Mouse (Mus musculus) monocyte, adult 59 days (primary cell): Measurements from ENCODE around the gene Pcbp2. TPM values are rescaled to one million over a fixed set of nuclear protein-coding genes. Genes with fewer than 3 reads are reported as not detected.

ENCODE experiments used
- total RNA-seq, 2 experiments: library from RNA; stranded (reverse); gene quantifications; one replicate each; pipeline ENCODE4 v1.2.4; 2023

Gene Pcbp2
- 100 to 1,000 TPM; 637 to 654 TPM for total RNA-seq

GRCm38 (mm10) chr15:102470183-102470604, at the start of gene Pcbp2:
Gene Pcbp2 (plus strand): TSS chr15:102470539.

DNA sequence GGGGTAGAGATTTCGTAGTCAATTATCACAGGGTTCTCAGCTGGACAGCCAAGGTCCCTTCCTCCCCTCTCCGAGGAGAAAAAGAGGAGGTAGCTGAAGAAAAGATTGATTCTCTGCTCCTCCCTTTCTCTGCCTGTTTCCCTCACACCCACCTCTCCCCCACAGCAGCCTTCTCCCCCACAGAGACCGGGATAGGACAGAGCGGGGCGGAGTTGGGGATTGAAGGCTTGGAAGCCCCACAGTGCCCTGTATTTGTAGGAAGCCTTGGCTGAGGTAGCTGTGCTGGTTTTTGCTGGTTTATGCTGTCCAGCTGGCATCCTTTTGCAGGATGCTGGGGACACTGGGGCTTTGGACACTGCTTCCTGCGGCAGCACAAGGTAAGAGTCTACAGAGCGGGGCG, 25.2 kb upstream of the Pcbp2 start, which contains the start of gene Amhr2:
TSS of gene Amhr2 (plus strand) at position 222 of the 400 bp plus-strand sequence.

DNA sequence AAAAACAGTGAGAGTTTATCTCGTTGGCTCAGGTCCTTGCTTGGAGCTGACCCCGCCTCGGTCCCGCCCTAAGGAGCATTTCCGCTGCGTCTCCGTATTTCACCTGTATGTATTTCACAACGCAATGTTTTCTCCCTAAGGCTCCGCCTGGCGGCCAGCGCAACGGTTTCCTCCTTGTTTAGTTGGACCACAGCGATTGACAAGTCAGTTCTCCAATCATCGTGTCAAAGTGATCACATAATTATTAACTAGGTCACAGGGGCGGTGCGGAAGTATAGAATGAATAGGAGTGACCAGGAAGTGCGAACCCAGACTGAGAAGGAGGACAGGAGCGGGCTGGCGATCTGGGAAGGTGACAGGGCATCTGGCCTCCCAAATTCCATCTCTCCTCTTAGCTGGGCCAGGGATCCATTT, 11.4 kb upstream of the Pcbp2 start, which contains the start of gene Prr13:
TSS of gene Prr13 (plus strand) at position 125 of the 414 bp plus-strand sequence.

GRCm38 (mm10) chr15:102503447-102503846, 33.1 kb downstream of the Pcbp2 start, which contains the start of gene Gm10337:
Gene Gm10337 (plus strand): TSS chr15:102503722.

DNA sequence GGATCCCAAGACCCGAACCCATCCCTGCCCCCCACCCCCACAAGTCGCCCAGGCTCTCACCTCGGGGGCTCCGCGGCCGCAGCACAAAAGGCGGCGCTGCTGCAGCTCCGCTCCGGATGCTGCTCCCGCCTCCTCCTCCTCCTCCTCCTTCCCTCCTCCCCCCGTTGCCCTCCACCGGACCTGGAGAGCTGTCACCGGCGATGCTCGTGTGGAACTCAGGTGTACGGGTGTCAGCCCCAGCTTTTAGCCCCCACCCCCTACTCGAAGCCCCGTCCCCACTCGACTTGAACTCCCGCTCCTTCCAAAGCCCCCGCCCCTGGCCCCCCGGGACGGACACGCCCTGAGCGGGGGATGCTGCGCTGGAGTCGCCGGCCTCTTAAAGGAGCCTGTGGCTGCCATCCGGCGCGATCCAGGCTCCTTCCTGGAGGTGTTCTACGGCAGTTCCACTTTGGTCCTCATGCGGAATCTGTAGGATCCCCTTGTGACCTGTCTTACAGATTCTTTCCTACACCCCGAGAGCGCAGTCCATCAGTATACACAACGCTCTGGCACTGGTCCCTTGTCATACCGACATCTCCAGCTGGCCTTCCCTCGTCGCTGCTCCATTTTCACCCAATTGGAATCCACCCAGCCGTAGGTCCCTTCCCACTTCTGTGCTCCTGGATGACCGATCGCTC, 46.5 kb downstream of the Pcbp2 start, which contains the start of gene Map3k12:
TSS of gene Map3k12 (minus strand) at position 337 of the 677 bp plus-strand sequence.

GRCm38 (mm10) chr15:102517976-102518858, 47.9 kb downstream of the Pcbp2 start, which contains the start of gene Tarbp2:
Gene Tarbp2 (plus strand): TSS chr15:102518192.

DNA sequence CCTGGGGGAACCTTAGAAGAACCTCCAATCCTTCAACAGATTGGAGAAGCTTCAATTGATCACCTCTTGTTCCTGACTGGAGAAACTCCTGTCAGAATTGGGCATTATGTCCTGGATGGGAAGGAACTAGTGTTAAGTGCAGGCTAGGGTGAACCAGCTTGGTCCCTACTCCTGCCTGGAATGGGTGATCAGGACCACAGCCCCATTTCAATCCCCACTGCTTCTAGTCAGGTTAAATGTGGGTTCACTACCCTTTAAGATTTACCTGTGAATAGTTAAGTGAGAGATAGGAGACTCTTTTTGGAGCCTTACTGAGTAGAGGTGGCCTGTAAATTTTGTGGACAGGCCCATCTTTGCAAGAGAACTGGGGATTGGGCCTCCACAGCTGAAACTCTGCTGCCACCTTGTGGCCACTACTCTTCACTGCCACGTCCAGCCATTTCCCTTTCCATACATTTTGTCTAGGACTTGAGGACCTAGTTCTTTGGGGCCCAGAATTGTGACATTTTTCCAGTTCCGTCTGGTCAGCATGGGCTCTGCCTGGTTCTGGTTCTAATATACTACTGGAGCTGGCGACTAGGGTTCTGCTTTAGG, 54.6 kb downstream of the Pcbp2 start, which contains the start of gene Npff:
TSS of gene Npff (minus strand) at position 51 of the 594 bp plus-strand sequence.

Other genes starting within 250 kb of the Pcbp2 start
- 100 to 1,000 TPM; 452 to 480 TPM for gene Itgb7, start 238.6 kb upstream of the Pcbp2 start, total RNA-seq
- gene Rarg, start 213.0 kb upstream of the Pcbp2 start, total RNA-seq: 10 to 100 TPM; 92.1 to 98.7 TPM
- not detected for gene Gm9918, start 200.0 kb upstream of the Pcbp2 start, total RNA-seq
- gene Mfsd5, start 191.1 kb upstream of the Pcbp2 start, total RNA-seq: 10 to 100 TPM; 61.9 to 62.3 TPM
- 1 to 10 TPM; 6.8 to 7.2 TPM for gene Espl1, start 174.3 kb upstream of the Pcbp2 start, total RNA-seq
- gene Pfdn5, start 144.4 kb upstream of the Pcbp2 start, total RNA-seq: 100 to 1,000 TPM; 450 to 458 TPM
- gene Myg1, start 138.8 kb upstream of the Pcbp2 start, total RNA-seq: 10 to 100 TPM; 30.1 to 40.6 TPM
- gene Aaas, start 119.8 kb upstream of the Pcbp2 start, total RNA-seq: 10 to 100 TPM; 24.3 to 28.5 TPM
- gene Sp7, start 103.4 kb upstream of the Pcbp2 start, total RNA-seq: not detected
- 100 to 1,000 TPM; 147 to 181 TPM for gene Sp1, start 64.4 kb upstream of the Pcbp2 start, total RNA-seq
- not detected for gene Amhr2, start 25.2 kb upstream of the Pcbp2 start, total RNA-seq
- 100 to 1,000 TPM; 272 to 309 TPM for gene Prr13, start 11.5 kb upstream of the Pcbp2 start, total RNA-seq
- 10 to 100 TPM in 1 of 2 experiments, 1 to 10 TPM in 1; 7.0 to 10.1 TPM for gene Gm10337, start 33.2 kb downstream of the Pcbp2 start, total RNA-seq
- gene Map3k12, start 46.5 kb downstream of the Pcbp2 start, total RNA-seq: under 1 TPM; 0.55 to 0.82 TPM
- gene Tarbp2, start 47.7 kb downstream of the Pcbp2 start, total RNA-seq: 10 to 100 TPM; 22.3 to 28.1 TPM
- 10 to 100 TPM in 1 of 2 experiments, 1 to 10 TPM in 1; 8.2 to 11.4 TPM for gene Npff, start 54.4 kb downstream of the Pcbp2 start, total RNA-seq
- gene Gm28047, start 154.5 kb downstream of the Pcbp2 start, total RNA-seq: 1 to 10 TPM in 1 of 2 experiments, not detected in 1; 4.6 TPM
- 100 to 1,000 TPM; 122 to 129 TPM for gene Atf7, start 154.9 kb downstream of the Pcbp2 start, total RNA-seq
- gene Atp5g2, start 201.8 kb downstream of the Pcbp2 start, total RNA-seq: 1 to 10 TPM in 1 of 2 experiments, under 1 TPM in 1; 0.91 to 1.7 TPM